ENCODE assay signal across 24 mouse cellular contexts in the genomic region with DNA sequence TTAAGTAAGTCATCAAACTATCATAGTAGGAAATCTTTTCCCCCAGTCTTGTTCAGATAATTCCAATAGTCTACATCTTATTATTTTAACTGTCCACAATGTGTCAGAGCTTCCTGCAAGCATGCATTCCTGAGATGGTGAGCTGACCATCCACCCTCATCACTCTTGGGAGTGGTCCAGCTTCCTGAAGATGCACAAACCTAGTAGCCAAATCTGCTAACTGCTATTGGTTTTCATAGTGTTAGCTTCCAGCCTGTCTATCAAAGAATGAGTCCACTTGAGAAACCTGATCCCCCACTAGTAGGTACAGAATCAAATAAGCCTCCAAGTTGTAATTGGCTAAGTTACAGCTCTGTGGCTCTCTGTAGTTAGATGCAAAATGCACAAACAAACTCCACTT. TPM values are rescaled to one million over a fixed set of nuclear protein-coding genes. Genes with fewer than 3 reads are reported as not detected.
DNase-seq lines count a peak whose midpoint lies in the region; ATAC-seq and TF ChIP-seq lines count a peak whose summit lies in the region.
"Had no signal": no experiment of that assay in that cellular context is flagged by ENCODE, and none has a peak within 500 bp of the region (broad histone marks: within the 10 kb centered on the region; RNA-seq: fewer than 3 reads in every experiment).

No protein-coding gene starts in this region.

- DNase-seq in gastrocnemius, adult 2 months, result no peak
- no peak for DNase-seq in gastrocnemius, postnatal 10 days
- no peak for DNase-seq in heart, postnatal 25 days (ENCODE audit: low spot score)
- DNase-seq in Muller cell, postnatal 12 days (ENCODE audit: inconsistent ontology term), result peak; percentile 51
- DNase-seq in skeletal muscle tissue, adult 2 months (ENCODE audit: low read depth, low spot score), result peak; percentile 44
- no peak for DNase-seq in midbrain, embryonic 11.5 days (ENCODE audit: low spot score, missing footprints)
- DNase-seq: adrenal gland, postnatal 14 days; cerebellum, adult 11-12 months; cerebellum, adult 9-10 months; cerebellum, postnatal 36 days; forebrain, postnatal 0 days; heart, postnatal 10 days; kidney, adult 2 months had no signal

- H3K4me2 ChIP-seq in heart, embryonic 16.5 days (ENCODE audit: low read depth, low read length), result no peak overlapping the region
- no peak overlapping the region for H3K4me2 ChIP-seq in midbrain, embryonic 13.5 days (replicated peaks)
- H3K4me2 ChIP-seq in midbrain, embryonic 11.5 days, result no peak overlapping the region
- H3K4me2 ChIP-seq: embryonic facial prominence, embryonic 13.5 days; forebrain, embryonic 13.5 days; heart, embryonic 11.5 days; hindbrain, embryonic 15.5 days had no signal

- no peaks in the 10 kb centered on the region for H3K9me3 ChIP-seq in heart, embryonic 16.5 days (replicated peaks; ENCODE audit: control insufficient read depth, low read length)
- no peaks in the 10 kb centered on the region for H3K9me3 ChIP-seq in midbrain, embryonic 13.5 days
- H3K9me3 ChIP-seq in midbrain, embryonic 11.5 days (ENCODE audit: control insufficient read depth, low read length), result no peaks in the 10 kb centered on the region
- H3K9me3 ChIP-seq: embryonic facial prominence, embryonic 13.5 days; forebrain, embryonic 13.5 days; G1E; hindbrain, embryonic 15.5 days had no signal

- H3K4me1 ChIP-seq in heart, embryonic 16.5 days (ENCODE audit: control insufficient read depth, insufficient read depth, low read length), result peaks cover 31% of the 10 kb centered on the region
- no peaks in the 10 kb centered on the region for H3K4me1 ChIP-seq in midbrain, embryonic 13.5 days (replicated peaks)
- H3K4me1 ChIP-seq in midbrain, embryonic 11.5 days (ENCODE audit: control insufficient read depth, insufficient read depth, low read length), result no peaks in the 10 kb centered on the region
- H3K4me1 ChIP-seq: embryonic facial prominence, embryonic 13.5 days; forebrain, embryonic 13.5 days; hindbrain, embryonic 15.5 days had no signal

- no peak overlapping the region for H3K4me3 ChIP-seq in gastrocnemius, adult 2 months
- no peak overlapping the region for H3K4me3 ChIP-seq in heart, embryonic 16.5 days (ENCODE audit: low read length)
- no peak overlapping the region for H3K4me3 ChIP-seq in midbrain, embryonic 13.5 days (replicated peaks)
- H3K4me3 ChIP-seq in midbrain, embryonic 11.5 days (ENCODE audit: low read depth, low read length), result no peak overlapping the region
- H3K4me3 ChIP-seq: embryonic facial prominence, embryonic 13.5 days; forebrain, embryonic 13.5 days; hindbrain, embryonic 15.5 days had no signal

- intact Hi-C loops in gastrocnemius, adult 2 months (cut with DNase I), result no loop called here
- intact Hi-C loops in heart, postnatal 25 days (cut with DNase I), result no loop called here

- no peak for TF ChIP-seq CTCF in gastrocnemius, adult 2 months (IDR thresholded peaks at IDR 0.05)

- H3K36me3 ChIP-seq in heart, embryonic 16.5 days (ENCODE audit: control insufficient read depth, insufficient read depth), result no peaks in the 10 kb centered on the region
- no peaks in the 10 kb centered on the region for H3K36me3 ChIP-seq in midbrain, embryonic 13.5 days
- H3K36me3 ChIP-seq in midbrain, embryonic 11.5 days (ENCODE audit: control insufficient read depth, insufficient read depth, low read length), result no peaks in the 10 kb centered on the region
- H3K36me3 ChIP-seq: embryonic facial prominence, embryonic 13.5 days; G1E; hindbrain, embryonic 15.5 days had no signal

- H3K27me3 ChIP-seq in heart, embryonic 16.5 days (ENCODE audit: control insufficient read depth, insufficient read depth, low read length), result no peaks in the 10 kb centered on the region
- H3K27me3 ChIP-seq in midbrain, embryonic 13.5 days, result no peaks in the 10 kb centered on the region
- no peaks in the 10 kb centered on the region for H3K27me3 ChIP-seq in midbrain, embryonic 11.5 days (ENCODE audit: control insufficient read depth, insufficient read depth, low read length)
- H3K27me3 ChIP-seq: embryonic facial prominence, embryonic 13.5 days; forebrain, embryonic 13.5 days; hindbrain, embryonic 15.5 days; Patski had no signal

- no peak for ATAC-seq in heart, embryonic 16.5 days (replicated peaks; ENCODE audit: extremely low read depth, insufficient read depth, low FRiP score)
- no peak for ATAC-seq in midbrain, embryonic 13.5 days
- ATAC-seq in midbrain, embryonic 11.5 days (ENCODE audit: low FRiP score), result no peak
- ATAC-seq: activated CD4-positive, CD25-positive, alpha-beta regulatory T cell, adult 4 months; CD4-positive, CD25-positive, alpha-beta regulatory T cell, adult 4 months; forebrain, embryonic 13.5 days; forebrain, postnatal 0 days; intestine, embryonic 16.5 days; Patski had no signal

- H3K27ac ChIP-seq in gastrocnemius, adult 2 months, result 0 out of 2 replicates have a peak overlapping the region, but pooled peaks have one; percentile 25
- peak overlapping the region; percentile 55; the same call in 1 of the 2 replicates for H3K27ac ChIP-seq in heart, embryonic 16.5 days (ENCODE audit: low read length)
- H3K27ac ChIP-seq in midbrain, embryonic 13.5 days, result no peak overlapping the region
- no peak overlapping the region for H3K27ac ChIP-seq in midbrain, embryonic 11.5 days (ENCODE audit: low read depth, low read length)
- H3K27ac ChIP-seq: embryonic facial prominence, embryonic 13.5 days; forebrain, embryonic 13.5 days; hindbrain, embryonic 15.5 days had no signal

- H3K9ac ChIP-seq in heart, embryonic 16.5 days (ENCODE audit: low read length), result no peak overlapping the region
- no peak overlapping the region for H3K9ac ChIP-seq in midbrain, embryonic 13.5 days (replicated peaks)
- H3K9ac ChIP-seq in midbrain, embryonic 11.5 days (ENCODE audit: low read length), result no peak overlapping the region
- H3K9ac ChIP-seq: embryonic facial prominence, embryonic 13.5 days; forebrain, embryonic 13.5 days; forebrain, postnatal 0 days; hindbrain, embryonic 15.5 days had no signal

RNA-seq across cellular contexts. Expression of a gene that starts 59.3 kb away (rescaled TPM):
- total RNA-seq in gastrocnemius, adult 2 months (2021), result 1 to 10 TPM; 3.0 to 8.3 TPM
- 10 to 100 TPM; 21.7 to 22.1 TPM for total RNA-seq in gastrocnemius, postnatal 10 days (2021)
- polyA plus RNA-seq in heart, embryonic 16.5 days (2015; fragmentation: Nextera tagmentation; extraction: Ambion mirVana), result 426 and 443 TPM in 2 replicates
- 1,000 to 10,000 TPM; 2,139 to 2,275 TPM for total RNA-seq in heart, postnatal 25 days (2021)
- polyA plus RNA-seq in midbrain, embryonic 13.5 days (2015; fragmentation: Nextera tagmentation; extraction: Ambion mirVana), result 10.2 and 11.2 TPM in 2 replicates
- polyA plus RNA-seq in midbrain, embryonic 11.5 days (2014; fragmentation: Nextera tagmentation; extraction: Ambion mirVana), result 6.5 and 8.2 TPM in 2 replicates
- polyA plus RNA-seq: G1E had no signal

Comparison
In these comparisons a context has a peak if more than half of its experiments do, and no peak if none do; other contexts are left out.
1. DNase-seq: peak in Muller cell, postnatal 12 days (single experiment) and skeletal muscle tissue, adult 2 months (single experiment); none in gastrocnemius, adult 2 months (single experiment), gastrocnemius, postnatal 10 days (single experiment), heart, postnatal 25 days (single experiment) and midbrain, embryonic 11.5 days (single experiment).
2. H3K27ac ChIP-seq: peak in gastrocnemius, adult 2 months (single experiment) and heart, embryonic 16.5 days (single experiment); none in midbrain, embryonic 13.5 days (single experiment) and midbrain, embryonic 11.5 days (single experiment).
3. RNA of a gene that starts 59.3 kb away (total RNA-seq): 2,139 to 2,275 TPM in heart, postnatal 25 days; 21.7 to 22.1 TPM in gastrocnemius, postnatal 10 days and 3.0 to 8.3 TPM in gastrocnemius, adult 2 months; every median in the first group is over 10 times any median in the second.